ENCODE assay signal across 9 mouse cellular contexts in the genomic region with DNA sequence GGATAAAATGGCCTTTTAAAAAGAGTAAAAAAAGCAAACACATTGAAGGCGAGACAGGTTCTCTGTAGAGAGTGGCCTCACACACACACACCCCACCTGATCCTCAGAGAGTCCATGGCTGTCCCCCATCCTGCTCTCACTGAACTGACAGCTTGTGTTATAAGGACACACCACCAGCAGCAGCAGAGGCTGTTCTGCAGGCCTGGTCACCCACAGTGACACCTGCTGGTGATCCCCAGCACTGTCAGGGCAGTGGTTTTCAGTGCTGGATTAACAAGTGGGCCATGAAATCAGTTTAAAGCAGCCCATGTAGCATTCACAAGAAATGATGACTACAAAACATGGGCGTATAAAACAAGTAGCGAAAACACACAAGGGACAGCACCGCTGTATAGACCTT. TPM values are rescaled to one million over a fixed set of nuclear protein-coding genes. Genes with fewer than 3 reads are reported as not detected.
A peak's percentile ranks its signal among the peaks of the same experiment; 100 is the strongest.
DNase-seq lines count a peak whose midpoint lies in the region; ATAC-seq and TF ChIP-seq lines count a peak whose summit lies in the region.
"Had no signal": no experiment of that assay in that cellular context is flagged by ENCODE, and none has a peak within 500 bp of the region (broad histone marks: within the 10 kb centered on the region; RNA-seq: fewer than 3 reads in every experiment).

No protein-coding gene starts in this region.

- no peaks in the 10 kb centered on the region for H3K27me3 ChIP-seq in MEL (ENCODE audit: control insufficient read depth in 1 of 2, insufficient read depth in 2 of 2, low read length in 2 of 2)
- no peaks in the 10 kb centered on the region for H3K27me3 ChIP-seq in forebrain, embryonic 13.5 days
- H3K27me3 ChIP-seq in lung, postnatal 0 days (replicated peaks; ENCODE audit: insufficient read depth, low read length), result no peaks in the 10 kb centered on the region
- H3K27me3 ChIP-seq: limb, embryonic 12.5 days had no signal

- no peak for TF ChIP-seq POLR2A in MEL (IDR thresholded peaks at IDR 0.05; ENCODE audit: control insufficient read depth in 1 of 2, insufficient read depth in 1 of 2, low read depth in 1 of 2, low read length in 2 of 2, poor library complexity in 1 of 2)

- intact Hi-C loops in heart, postnatal 36 days (cut with DNase I), result loop anchor here (2.0 to 10.0 kb wide), 4 partner anchors 145 to 571 kb away; no protein-coding TSS in a partner anchor

- H3K4me3 ChIP-seq in MEL (ENCODE audit: control insufficient read depth in 1 of 2, insufficient read depth in 1 of 2, low read depth in 2 of 2, low read length in 2 of 2), result no peak overlapping the region
- no peak overlapping the region for H3K4me3 ChIP-seq in forebrain, embryonic 13.5 days
- no peak overlapping the region for H3K4me3 ChIP-seq in lung, postnatal 0 days (ENCODE audit: low read depth, low read length)
- H3K4me3 ChIP-seq: limb, embryonic 12.5 days had no signal

- peak; percentile 76 to 89 (median 82) for TF ChIP-seq CTCF in MEL (IDR thresholded peaks at IDR 0.05 in 2 of 3, conservative IDR thresholded peaks at IDR 0.05 in 1 of 3; ENCODE audit: control insufficient read depth in 1 of 3, insufficient read depth in 1 of 3, low read depth in 2 of 3, low read length in 3 of 3, poor library complexity in 1 of 3, severe bottlenecking in 1 of 3)
- TF ChIP-seq CTCF in lung, postnatal 0 days (IDR thresholded peaks at IDR 0.05), result peak; percentile 97

- no peaks in the 10 kb centered on the region for H3K79me2 ChIP-seq in MEL (ENCODE audit: control insufficient read depth, insufficient read depth, low read length, poor library complexity)

- H3K27ac ChIP-seq in MEL (ENCODE audit: control insufficient read depth, low read depth, low read length), result no peak overlapping the region
- no peak overlapping the region for H3K27ac ChIP-seq in forebrain, embryonic 13.5 days
- H3K27ac ChIP-seq in lung, postnatal 0 days (ENCODE audit: low read length), result no peak overlapping the region
- H3K27ac ChIP-seq: limb, embryonic 12.5 days had no signal

- H3K36me3 ChIP-seq in MEL (ENCODE audit: control insufficient read depth in 1 of 2, insufficient read depth in 2 of 2, low read length in 2 of 2), result no peaks in the 10 kb centered on the region
- no peaks in the 10 kb centered on the region for H3K36me3 ChIP-seq in forebrain, embryonic 13.5 days (ENCODE audit: poor library complexity, severe bottlenecking)
- no peaks in the 10 kb centered on the region for H3K36me3 ChIP-seq in lung, postnatal 0 days (ENCODE audit: insufficient read depth, low read length)
- H3K36me3 ChIP-seq: limb, embryonic 12.5 days had no signal

- peak; percentile 86 for ATAC-seq in forebrain, embryonic 13.5 days
- peak; percentile 71 for ATAC-seq in lung, postnatal 0 days

- no peaks in the 10 kb centered on the region for H3K9me3 ChIP-seq in MEL (replicated peaks; ENCODE audit: insufficient read depth, low read length)
- no peaks in the 10 kb centered on the region for H3K9me3 ChIP-seq in forebrain, embryonic 13.5 days (replicated peaks)
- H3K9me3 ChIP-seq in lung, postnatal 0 days (ENCODE audit: low read length), result no peaks in the 10 kb centered on the region
- H3K9me3 ChIP-seq: limb, embryonic 12.5 days had no signal

- H3K9ac ChIP-seq in MEL (ENCODE audit: control insufficient read depth, low read depth, low read length, poor library complexity, severe bottlenecking), result no peak overlapping the region
- H3K9ac ChIP-seq in forebrain, embryonic 13.5 days, result no peak overlapping the region
- H3K9ac ChIP-seq in lung, postnatal 0 days (replicated peaks; ENCODE audit: low read depth), result no peak overlapping the region
- H3K9ac ChIP-seq: limb, embryonic 12.5 days had no signal

- no peak for TF ChIP-seq EP300 in MEL (IDR thresholded peaks at IDR 0.05; ENCODE audit: low read depth in 1 of 2, low read length in 2 of 2)
- no peak for TF ChIP-seq EP300 in lung, postnatal 0 days (IDR thresholded peaks at IDR 0.05)

- TF ChIP-seq RAD21 in MEL (IDR thresholded peaks at IDR 0.05; ENCODE audit: low read depth, low read length), result peak; percentile 70

- no peaks in the 10 kb centered on the region for H3K4me1 ChIP-seq in MEL (ENCODE audit: control insufficient read depth in 1 of 2, insufficient read depth in 2 of 2, low read length in 2 of 2)
- H3K4me1 ChIP-seq in forebrain, embryonic 13.5 days, result no peaks in the 10 kb centered on the region
- no peaks in the 10 kb centered on the region for H3K4me1 ChIP-seq in lung, postnatal 0 days (ENCODE audit: insufficient read depth, low read depth, low read length)
- H3K4me1 ChIP-seq: limb, embryonic 12.5 days had no signal

- 74% methylated on average over 4 of the region's 4 CpGs for WGBS in forebrain, embryonic 13.5 days
- WGBS in lung, postnatal 0 days, result 69% methylated on average over 4 of the region's 4 CpGs

- peak; percentile 74 for DNase-seq in MEL (ENCODE audit: low read depth, low spot score)
- DNase-seq in c-Kit-positive CD71-negative TER-119-negative erythroid progenitor cells, embryonic 14.5 days (ENCODE audit: low read depth), result peak; percentile 22
- DNase-seq in heart, postnatal 36 days, result peak; percentile 78 to 79
- peak; percentile 49 to 71 for DNase-seq in layer of hippocampus, adult 8-10 months (ENCODE audit: low spot score in 2 of 2)
- peak; percentile 75 for DNase-seq in lung, postnatal 0 days (ENCODE audit: low spot score)
- peak; percentile 67 for DNase-seq in ovary, postnatal 14 days (ENCODE audit: low spot score)
- DNase-seq in thymus, postnatal 36 days, result peak; percentile 40 to 58

- H3K4me2 ChIP-seq in forebrain, embryonic 13.5 days, result no peak overlapping the region
- no peak overlapping the region for H3K4me2 ChIP-seq in lung, postnatal 0 days (replicated peaks; ENCODE audit: low read depth, low read length)
- H3K4me2 ChIP-seq: limb, embryonic 12.5 days had no signal

TF ChIP-seq in MEL, 35 proteins besides CTCF, POLR2A, EP300 and RAD21:
- TF ChIP-seq ZKSCAN1 (IDR thresholded peaks at IDR 0.05; ENCODE audit: low read depth, low read length), result no peak
- peak; percentile 96 for TF ChIP-seq SMC3 (IDR thresholded peaks at IDR 0.05; ENCODE audit: low read depth, low read length)
- no peak for TF ChIP-seq MAZ (IDR thresholded peaks at IDR 0.05; ENCODE audit: low read depth, low read length)
- TF ChIP-seq CHD1 (IDR thresholded peaks at IDR 0.05; ENCODE audit: low read depth, low read length), result no peak
- TF ChIP-seq E2F4 (IDR thresholded peaks at IDR 0.05; ENCODE audit: borderline replicate concordance, low read depth, low read length), result no peak
- peak; percentile 81 for TF ChIP-seq ZC3H11A (IDR thresholded peaks at IDR 0.05; ENCODE audit: low read depth, low read length)

RNA-seq across cellular contexts. Expression of a gene that starts 43.6 kb away (rescaled TPM):
- 8.1 and 10.3 TPM in 2 replicates for total RNA-seq in MEL (2012; rRNA removed)
- 10 to 100 TPM in 1 of 2 experiments, not detected in 1; 17.3 TPM for polyA plus RNA-seq in MEL (2012; ENCODE audit: insufficient read depth in 1 of 2, insufficient read length in 2 of 2, low read depth in 1 of 2, low replicate concordance in 2 of 2, missing spikeins in 1 of 2)
- 90.2 and 102 TPM in 2 replicates for polyA plus RNA-seq in forebrain, embryonic 13.5 days (2015; fragmentation: Nextera tagmentation; extraction: Ambion mirVana)
- 100 to 1,000 TPM; 106 to 107 TPM for total RNA-seq in heart, postnatal 36 days (2021)
- total RNA-seq in layer of hippocampus, adult 8-10 months (2022), result 100 to 1,000 TPM; 410 to 478 (median 439) TPM
- polyA plus RNA-seq in lung, postnatal 0 days (2015; fragmentation: Nextera tagmentation; extraction: Ambion mirVana), result 57.2 and 60.7 TPM in 2 replicates

Comparison
In these comparisons a context has a peak if more than half of its experiments do, and no peak if none do; other contexts are left out.
1. DNase-seq: peak in every context shown above with its lines; median percentile 78 in heart, postnatal 36 days; 75 in lung, postnatal 0 days; 74 in MEL; 67 in ovary, postnatal 14 days; 60 in layer of hippocampus, adult 8-10 months; 49 in thymus, postnatal 36 days; 22 in c-Kit-positive CD71-negative TER-119-negative erythroid progenitor cells, embryonic 14.5 days.